Comparison of ENCODE assay signal across 28 mouse cellular contexts in the genomic region with DNA sequence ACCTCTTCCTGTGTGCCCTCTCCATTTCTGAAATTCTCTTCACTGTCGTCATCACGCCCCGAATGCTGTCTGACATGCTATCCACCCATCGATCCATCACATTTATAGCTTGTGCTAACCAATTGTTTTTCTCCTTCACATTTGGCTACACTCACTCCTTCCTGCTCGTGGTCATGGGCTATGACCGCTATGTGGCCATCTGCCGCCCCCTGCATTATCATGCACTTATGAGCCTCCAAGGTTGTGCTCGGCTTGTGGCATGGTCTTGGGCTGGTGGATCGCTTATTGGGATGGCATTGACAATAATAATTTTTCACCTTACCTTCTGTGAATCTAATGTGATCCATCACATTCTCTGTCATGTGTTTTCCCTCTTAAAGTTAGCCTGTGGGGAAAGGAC. TPM values are rescaled to one million over a fixed set of nuclear protein-coding genes. Genes with fewer than 3 reads are reported as not detected.
DNase-seq lines count a peak whose midpoint lies in the region; ATAC-seq lines count a peak whose summit lies in the region.
"Had no signal": no experiment of that assay in that cellular context is flagged by ENCODE, and none has a peak within 500 bp of the region (broad histone marks: within the 10 kb centered on the region; RNA-seq: fewer than 3 reads in every experiment).

No protein-coding gene starts in this region.

- no peak overlapping the region for H3K9ac ChIP-seq in midbrain, embryonic 11.5 days (ENCODE audit: low read length)
- no peak overlapping the region for H3K9ac ChIP-seq in midbrain, embryonic 15.5 days

- H3K9me3 ChIP-seq in heart, embryonic 10.5 days, result 0 out of 2 replicates have a peak, but pooled peaks cover 3% of the 10 kb centered on the region
- no peaks in the 10 kb centered on the region for H3K9me3 ChIP-seq in midbrain, embryonic 11.5 days (ENCODE audit: control insufficient read depth, low read length)
- no peaks in the 10 kb centered on the region for H3K9me3 ChIP-seq in midbrain, embryonic 15.5 days
- H3K9me3 ChIP-seq in limb, embryonic 10.5 days (replicated peaks), result no peaks in the 10 kb centered on the region

- WGBS in heart, embryonic 10.5 days, result 82% methylated on average over 9 of the region's 9 CpGs
- WGBS in midbrain, embryonic 11.5 days, result 87% methylated on average over 9 of the region's 9 CpGs
- WGBS in midbrain, embryonic 15.5 days, result 88% methylated on average over 9 of the region's 9 CpGs
- WGBS in limb, embryonic 10.5 days, result 88% methylated on average over 9 of the region's 9 CpGs

- peak; percentile 61 for DNase-seq in heart, adult 11 months
- no peak for DNase-seq in heart, postnatal 25 days (ENCODE audit: low spot score)
- DNase-seq in heart, embryonic 10.5 days (ENCODE audit: low spot score), result peak; percentile 63
- DNase-seq in heart, adult 9 months (ENCODE audit: low spot score in 2 of 2), result no peak
- peak; percentile 17 for DNase-seq in midbrain, embryonic 11.5 days (ENCODE audit: low spot score, missing footprints)
- peak; percentile 4 for DNase-seq in limb, embryonic 10.5 days (ENCODE audit: low spot score)
- no peak for DNase-seq in urinary bladder, postnatal 14 days (ENCODE audit: low spot score)
- DNase-seq: adrenal gland, adult 2 months; adrenal gland, adult 8-10 months; adrenal gland, postnatal 10 days; adrenal gland, postnatal 14 days; adrenal gland, postnatal 25 days; adrenal gland, postnatal 36 days; B cell, adult 2 months; cerebellum, adult 11 months; cerebellum, adult 11-12 months had no signal

- no peak for ATAC-seq in midbrain, embryonic 11.5 days (ENCODE audit: low FRiP score)
- no peak for ATAC-seq in midbrain, embryonic 15.5 days (replicated peaks)
- ATAC-seq: activated CD4-positive, CD25-positive, alpha-beta regulatory T cell, adult 4 months; CD4-positive, CD25-positive, alpha-beta regulatory T cell, adult 4 months; Patski had no signal

- no peaks in the 10 kb centered on the region for H3K27me3 ChIP-seq in heart, embryonic 10.5 days (ENCODE audit: insufficient read depth, poor library complexity, severe bottlenecking)
- no peaks in the 10 kb centered on the region for H3K27me3 ChIP-seq in midbrain, embryonic 11.5 days (ENCODE audit: control insufficient read depth, insufficient read depth, low read length)
- H3K27me3 ChIP-seq in midbrain, embryonic 15.5 days (replicated peaks), result 0 out of 2 replicates have a peak, but pooled peaks cover 4% of the 10 kb centered on the region
- H3K27me3 ChIP-seq in limb, embryonic 10.5 days (ENCODE audit: low read depth, poor library complexity, severe bottlenecking), result no peaks in the 10 kb centered on the region

- no peak overlapping the region for H3K4me3 ChIP-seq in heart, embryonic 10.5 days
- H3K4me3 ChIP-seq in midbrain, embryonic 11.5 days (ENCODE audit: low read depth, low read length), result no peak overlapping the region
- H3K4me3 ChIP-seq in midbrain, embryonic 15.5 days, result no peak overlapping the region
- H3K4me3 ChIP-seq in limb, embryonic 10.5 days, result no peak overlapping the region

- H3K4me2 ChIP-seq in midbrain, embryonic 11.5 days, result no peak overlapping the region
- no peak overlapping the region for H3K4me2 ChIP-seq in midbrain, embryonic 15.5 days

- no peak overlapping the region for H3K27ac ChIP-seq in heart, embryonic 10.5 days
- H3K27ac ChIP-seq in midbrain, embryonic 11.5 days (ENCODE audit: low read depth, low read length), result no peak overlapping the region
- no peak overlapping the region for H3K27ac ChIP-seq in midbrain, embryonic 15.5 days
- H3K27ac ChIP-seq in limb, embryonic 10.5 days, result no peak overlapping the region

- intact Hi-C loops in heart, postnatal 25 days (cut with DNase I), result no loop called here

- no peaks in the 10 kb centered on the region for H3K4me1 ChIP-seq in heart, embryonic 10.5 days
- no peaks in the 10 kb centered on the region for H3K4me1 ChIP-seq in midbrain, embryonic 11.5 days (ENCODE audit: control insufficient read depth, insufficient read depth, low read length)
- H3K4me1 ChIP-seq in midbrain, embryonic 15.5 days, result no peaks in the 10 kb centered on the region
- H3K4me1 ChIP-seq in limb, embryonic 10.5 days, result no peaks in the 10 kb centered on the region

- H3K36me3 ChIP-seq in heart, embryonic 10.5 days, result no peaks in the 10 kb centered on the region
- no peaks in the 10 kb centered on the region for H3K36me3 ChIP-seq in midbrain, embryonic 11.5 days (ENCODE audit: control insufficient read depth, insufficient read depth, low read length)
- no peaks in the 10 kb centered on the region for H3K36me3 ChIP-seq in midbrain, embryonic 15.5 days (replicated peaks)
- no peaks in the 10 kb centered on the region for H3K36me3 ChIP-seq in limb, embryonic 10.5 days
- H3K36me3 ChIP-seq: G1E had no signal

RNA-seq across cellular contexts. Expression of a gene that starts 4.4 kb away (rescaled TPM):
- not detected for total RNA-seq in heart, postnatal 25 days (2021)
- 0.02 and 0.06 TPM in 2 replicates for polyA plus RNA-seq in heart, embryonic 10.5 days (2016; fragmentation: Nextera tagmentation; extraction: Ambion mirVana)
- polyA plus RNA-seq in midbrain, embryonic 11.5 days (2014; fragmentation: Nextera tagmentation; extraction: Ambion mirVana), result 0.01 and 0.06 TPM in 2 replicates
- polyA plus RNA-seq in midbrain, embryonic 15.5 days (2015; fragmentation: Nextera tagmentation; extraction: Ambion mirVana), result 0.04 TPM in 2 replicates
- polyA plus RNA-seq in limb, embryonic 10.5 days (2016; fragmentation: Nextera tagmentation; extraction: Ambion mirVana), result 0.03 TPM in 1 of 2 replicates, not detected in the other
- total RNA-seq: adrenal gland, adult 8-10 months; adrenal gland, postnatal 14 days; adrenal gland, postnatal 25 days; CH12.LX; ES-E14; MEL had no signal
- polyA plus RNA-seq: adrenal gland, adult 2 months; brain, embryonic 14.5 days; C2C12; G1E had no signal

RNA-seq across cellular contexts. Expression of a gene that starts 14.0 kb away (rescaled TPM):
- 10 to 100 TPM in 1 of 2 experiments, 1 to 10 TPM in 1; 10.0 to 11.6 TPM for total RNA-seq in heart, postnatal 25 days (2021)
- polyA plus RNA-seq in heart, embryonic 10.5 days (2016; fragmentation: Nextera tagmentation; extraction: Ambion mirVana), result 13.9 and 14.0 TPM in 2 replicates
- 20.5 and 21.2 TPM in 2 replicates for polyA plus RNA-seq in midbrain, embryonic 11.5 days (2014; fragmentation: Nextera tagmentation; extraction: Ambion mirVana)
- polyA plus RNA-seq in midbrain, embryonic 15.5 days (2015; fragmentation: Nextera tagmentation; extraction: Ambion mirVana), result 25.7 and 28.0 TPM in 2 replicates
- 16.1 and 19.0 TPM in 2 replicates for polyA plus RNA-seq in limb, embryonic 10.5 days (2016; fragmentation: Nextera tagmentation; extraction: Ambion mirVana)

RNA-seq across cellular contexts. Expression of a gene that starts 20.4 kb away (rescaled TPM):
- 10 to 100 TPM; 10.8 to 16.5 TPM for total RNA-seq in heart, postnatal 25 days (2021)
- 8.2 and 10.2 TPM in 2 replicates for polyA plus RNA-seq in heart, embryonic 10.5 days (2016; fragmentation: Nextera tagmentation; extraction: Ambion mirVana)
- 9.8 and 9.9 TPM in 2 replicates for polyA plus RNA-seq in midbrain, embryonic 11.5 days (2014; fragmentation: Nextera tagmentation; extraction: Ambion mirVana)
- 21.5 TPM in 2 replicates for polyA plus RNA-seq in midbrain, embryonic 15.5 days (2015; fragmentation: Nextera tagmentation; extraction: Ambion mirVana)
- polyA plus RNA-seq in limb, embryonic 10.5 days (2016; fragmentation: Nextera tagmentation; extraction: Ambion mirVana), result 10.2 and 11.5 TPM in 2 replicates

RNA-seq across cellular contexts. Expression of a gene that starts 47.4 kb away (rescaled TPM):
- total RNA-seq in heart, postnatal 25 days (2021), result under 1 TPM; 0.08 to 0.22 TPM
- 0.13 TPM in 1 of 2 replicates, not detected in the other for polyA plus RNA-seq in heart, embryonic 10.5 days (2016; fragmentation: Nextera tagmentation; extraction: Ambion mirVana)
- polyA plus RNA-seq in midbrain, embryonic 11.5 days (2014; fragmentation: Nextera tagmentation; extraction: Ambion mirVana), result 0.03 TPM in 1 of 2 replicates, not detected in the other
- polyA plus RNA-seq in midbrain, embryonic 15.5 days (2015; fragmentation: Nextera tagmentation; extraction: Ambion mirVana), result not detected in 2 replicates
- polyA plus RNA-seq in limb, embryonic 10.5 days (2016; fragmentation: Nextera tagmentation; extraction: Ambion mirVana), result not detected in 2 replicates
- total RNA-seq: adrenal gland, adult 18-20 months; adrenal gland, adult 2 months; adrenal gland, postnatal 14 days; adrenal gland, postnatal 36 days; adrenal gland, postnatal 4 days; CH12.LX; MEL had no signal
- polyA plus RNA-seq: activated CD4-positive, CD25-positive, alpha-beta regulatory T cell, adult 4 months; adrenal gland, adult 2 months; CD4-positive, CD25-positive, alpha-beta regulatory T cell, adult 4 months; G1E; Patski had no signal

Comparison
In these comparisons a context has a peak if more than half of its experiments do, and no peak if none do; other contexts are left out.
1. DNase-seq: peak in heart, adult 11 months (single experiment), heart, embryonic 10.5 days (single experiment), midbrain, embryonic 11.5 days (single experiment) and limb, embryonic 10.5 days (single experiment); none in heart, postnatal 25 days (single experiment), heart, adult 9 months (0 of 2) and urinary bladder, postnatal 14 days (single experiment).